Mouse (Mus musculus): Measurements from ENCODE around the gene Flt1.
"Not testable (repeated sequence)": the region's sequence is repeated elsewhere in the genome, so short reads cannot be mapped to it uniquely, and the experiment has no call there.

Gene Flt1

GRCm38 (mm10) chr5:147557641-147558040 lies 168.2 kb downstream of the Flt1 start:
- in situ Hi-C loops (cut with MboI, MseI) = not testable (repeated sequence)

GRCm38 (mm10) chr5:147551879-147552627 lies 173.8 kb downstream of the Flt1 start:
- in situ Hi-C loops (cut with MboI, MseI) = no loop called here

GRCm38 (mm10) chr5:147549016-147549755 lies 176.6 kb downstream of the Flt1 start:
- in situ Hi-C loops (cut with MboI, MseI) = no loop called here

GRCm38 (mm10) chr5:147545731-147546241 lies 180.0 kb downstream of the Flt1 start:
- in situ Hi-C loops (cut with MboI, MseI) = no loop called here

- in situ Hi-C loops (cut with MboI, MseI) = no loop called here
Observed at GRCm38 (mm10) chr5:147542291-147542690, 183.5 kb downstream of the Flt1 start.

- in situ Hi-C loops (cut with MboI, MseI) = no loop called here
Observed at GRCm38 (mm10) chr5:147539815-147540214, 186.0 kb downstream of the Flt1 start.

GRCm38 (mm10) chr5:147539409-147539808 lies 186.4 kb downstream of the Flt1 start:
- in situ Hi-C loops (cut with MboI, MseI) = no loop called here

GRCm38 (mm10) chr5:147532031-147532430 lies 193.8 kb downstream of the Flt1 start:
- in situ Hi-C loops (cut with MboI, MseI) = no loop called here

GRCm38 (mm10) chr5:147527788-147528187 lies 198.0 kb downstream of the Flt1 start:
- in situ Hi-C loops (cut with MboI, MseI) = no loop called here

GRCm38 (mm10) chr5:147527006-147527405 lies 198.8 kb downstream of the Flt1 start:
- in situ Hi-C loops (cut with MboI, MseI) = no loop called here
